Mouse (Mus musculus) left cerebral cortex, adult 2 months (tissue): ENCODE measurements around the gene Fnip2. TPM values are rescaled to one million over a fixed set of nuclear protein-coding genes. Genes with fewer than 3 reads are reported as not detected.

Experiments used
- DNase-seq, 2 experiments: peaks; one replicate each; pipeline ENCODE4 v3.0.0; 2021 to 2022; ENCODE audit warnings: low spot score in 2 of 2, mixed read lengths in 1 of 2; ENCODE audit errors: extremely low spot score in 1 of 2
- H3K27ac ChIP-seq: fragments of 200-600 bp; 2 replicates; pipeline ENCODE4 v1.8.1; 2022
- H3K4me3 ChIP-seq: fragments of 200-600 bp; 2 replicates; pipeline ENCODE4 v1.8.1; 2022
- CTCF ChIP-seq: fragments of 200-600 bp; IDR thresholded peaks from 2 replicates; pipeline ENCODE4 v1.8.1; 2022; ENCODE audit warnings: antibody characterized with exemption, mild to moderate bottlenecking, moderate library complexity
- intact Hi-C: fragments of 180-260 bp; cut with DNase I; formaldehyde crosslinking; loops from one replicate; pipeline ENCODE4 v1.15.1; 2025
- total RNA-seq, 2 experiments: library from RNA; stranded (reverse); gene quantifications; 2 replicates each; pipeline ENCODE4 v1.2.3; 2021

The Fnip2 gene
- total RNA-seq, 2 experiments from 2014 or later = 17.7 to 20.2 TPM

DNA sequence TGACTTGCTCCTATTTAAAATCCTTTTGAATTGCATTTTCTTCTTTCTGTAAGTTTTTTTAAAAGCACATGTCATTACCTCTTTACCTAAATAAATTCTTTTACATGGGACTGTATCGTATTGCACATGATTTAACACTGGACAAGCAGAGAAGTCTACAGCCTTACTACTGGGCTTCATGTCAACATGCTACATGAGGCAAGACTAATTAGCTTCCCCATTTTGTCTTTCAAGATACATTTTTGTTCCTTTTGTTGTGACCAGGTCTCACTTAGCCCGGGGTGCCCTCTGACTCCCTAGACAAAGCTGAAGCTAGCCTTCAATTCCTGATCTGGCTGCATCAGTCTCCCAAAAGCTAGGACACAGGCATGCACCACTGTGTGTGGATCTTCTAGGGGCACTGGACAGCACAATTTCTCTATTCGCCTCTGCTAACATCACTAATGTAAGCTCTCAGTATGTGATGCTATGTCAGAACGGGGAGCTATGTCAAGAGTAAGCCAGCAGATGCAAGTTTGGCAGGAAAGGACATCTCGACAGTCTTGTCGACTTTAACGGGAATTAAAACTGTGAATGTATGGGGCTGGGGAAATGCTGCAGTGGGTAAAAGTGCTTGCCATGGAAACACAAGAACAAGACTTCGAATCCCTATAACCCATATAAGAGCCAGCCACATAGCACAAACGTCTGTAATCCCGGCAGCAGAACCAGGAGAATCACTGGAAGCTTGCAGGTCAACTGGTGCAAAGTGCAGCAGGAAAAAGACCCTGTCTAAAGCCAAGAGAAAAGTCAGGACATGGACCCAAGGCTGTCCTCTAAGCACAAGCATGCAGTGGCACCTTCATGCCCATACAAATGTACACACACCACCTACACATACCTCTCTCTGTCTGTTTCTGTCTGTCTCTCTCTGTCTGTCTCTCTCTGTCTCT lies 5.5 kb downstream of the Fnip2 start:
- DNase-seq = no peak
- intact Hi-C loops = loop anchor here (10.0 kb wide), 1 partner anchor 47 kb away; no protein-coding TSS in a partner anchor
- Histone ChIP-seq H3K4me3 (no peak overlapping the region), H3K27ac (no peak overlapping the region)
- no peak for TF ChIP-seq CTCF

DNA sequence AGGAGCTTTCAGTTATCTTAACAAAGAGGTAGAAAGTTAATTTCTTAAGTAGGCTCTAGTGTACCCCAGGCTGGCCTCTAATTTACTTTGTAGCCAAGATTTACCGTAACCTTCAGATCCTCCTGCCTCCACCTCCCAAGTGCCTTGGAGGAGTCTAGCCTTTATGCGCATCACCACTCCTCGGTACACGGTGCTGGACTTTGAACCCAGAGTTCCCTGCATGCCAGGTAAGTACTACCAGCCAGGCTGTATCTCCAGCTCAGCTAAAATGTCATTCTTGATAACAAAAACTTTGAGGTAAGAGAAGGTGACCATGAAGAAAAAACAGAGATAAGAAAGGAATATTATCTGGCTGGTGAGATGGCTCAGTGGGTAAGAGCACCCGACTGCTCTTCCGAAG lies 7.0 kb downstream of the Fnip2 start:
- TF ChIP-seq CTCF = no peak
- intact Hi-C loops = loop anchor here (10.0 kb wide), 1 partner anchor 46 kb away; no protein-coding TSS in a partner anchor
- DNase-seq = no peak
- H3K4me3 ChIP-seq = no peak overlapping the region
- H3K27ac ChIP-seq = no peak overlapping the region

DNA sequence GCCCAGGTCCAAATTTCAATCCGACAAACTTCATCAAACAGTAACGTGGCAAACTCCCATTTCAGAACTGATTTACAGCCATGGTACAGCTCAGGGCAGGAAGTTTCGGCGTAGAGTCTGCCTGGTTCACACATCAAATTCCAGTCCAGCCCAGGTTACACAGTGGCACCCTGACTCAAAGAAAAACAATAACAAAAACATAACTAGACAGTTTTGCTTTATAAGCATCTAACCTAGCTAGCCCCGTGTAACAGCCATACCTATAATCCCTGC lies 7.9 kb downstream of the Fnip2 start:
- TF ChIP-seq CTCF = no peak
- DNase-seq = no peak
- intact Hi-C loops = loop anchor here (10.0 kb wide), 1 partner anchor 45 kb away; no protein-coding TSS in a partner anchor
- Histone ChIP-seq H3K27ac (peak overlapping the region; percentile 0; the same call in 1 of the 2 replicates), H3K4me3 (no peak overlapping the region)

DNA sequence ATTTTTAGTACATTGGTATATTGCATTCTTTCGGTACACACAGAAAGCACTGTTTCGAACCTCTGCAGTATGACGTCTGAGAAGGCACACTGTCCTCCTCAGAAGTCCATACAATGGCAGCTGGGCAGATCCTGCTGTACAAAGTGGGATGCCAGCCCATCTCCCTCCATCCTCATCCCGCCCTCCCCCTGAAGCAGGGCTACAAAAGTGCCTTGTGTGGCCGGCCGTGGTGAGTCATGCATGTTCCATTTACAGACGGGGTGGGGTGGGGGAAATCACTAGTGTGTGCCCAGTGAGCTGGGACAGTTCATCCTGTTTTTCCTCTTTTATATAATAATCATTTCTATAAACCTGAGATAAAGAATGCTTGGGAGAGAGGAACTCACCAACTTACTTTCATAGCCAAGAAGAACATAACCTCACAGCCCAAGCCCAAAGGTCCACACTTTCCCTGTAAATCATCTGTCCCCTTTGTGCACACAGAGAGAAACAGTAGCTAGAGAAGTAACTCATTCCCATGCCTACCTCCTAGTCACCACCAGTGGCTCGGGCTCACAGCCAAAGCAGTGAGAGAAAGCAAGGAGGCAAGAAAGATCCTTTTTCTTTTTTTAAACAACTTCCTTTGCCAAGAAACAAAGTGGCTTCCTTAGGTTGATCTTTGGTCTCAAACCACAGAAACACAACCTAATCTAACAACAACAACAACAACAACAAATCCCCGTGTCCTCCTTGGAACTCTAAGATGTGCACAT lies 8.4 kb downstream of the Fnip2 start:
- intact Hi-C loops = no loop called here
- peak; percentile 22 for TF ChIP-seq CTCF
- no peak overlapping the region for H3K4me3 ChIP-seq
- peak overlapping the region; percentile 21; the same call in 1 of the 2 replicates for H3K27ac ChIP-seq
- peak; percentile 32 to 41 for DNase-seq

DNA sequence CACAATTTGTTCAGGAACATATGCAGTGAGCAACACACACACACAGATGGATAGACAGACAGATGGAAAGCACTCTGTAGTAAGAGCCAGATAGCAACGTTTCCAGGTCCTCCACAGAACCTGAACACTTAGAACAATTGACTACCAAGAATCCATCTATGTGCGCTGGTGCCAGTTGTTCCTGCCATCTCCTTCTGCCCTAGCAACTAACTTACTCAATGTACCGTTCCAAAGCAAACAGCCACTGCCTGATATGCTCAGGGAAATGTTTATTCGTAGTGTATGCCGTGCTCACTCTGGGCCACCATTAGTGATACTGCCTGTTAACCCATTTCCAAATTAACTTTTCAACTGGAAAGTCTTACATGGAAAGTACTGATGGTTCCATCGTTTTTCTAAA lies 12.5 kb downstream of the Fnip2 start:
- no peak for TF ChIP-seq CTCF
- Histone ChIP-seq H3K4me3 (no peak overlapping the region), H3K27ac (no peak overlapping the region)
- intact Hi-C loops = no loop called here
- DNase-seq = no peak

DNA sequence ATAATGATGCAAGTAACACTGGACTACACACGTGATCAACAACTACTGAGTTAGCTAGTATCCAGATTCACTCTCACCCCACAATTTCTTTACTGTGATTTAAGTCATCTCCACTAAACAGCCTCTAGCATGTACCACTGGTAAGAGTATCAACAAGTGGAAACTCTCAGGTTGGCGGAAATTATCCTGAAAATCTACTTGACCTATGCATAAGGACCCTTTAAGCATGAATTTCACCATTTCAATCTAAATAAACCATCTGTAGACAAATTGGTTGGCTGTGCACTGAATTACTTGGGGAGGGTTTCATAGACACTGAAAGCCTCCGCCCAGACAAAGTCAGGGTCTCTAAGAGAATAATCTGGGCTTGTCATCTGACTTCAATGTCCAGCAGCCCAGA lies 13.8 kb downstream of the Fnip2 start:
- TF ChIP-seq CTCF = no peak
- intact Hi-C loops = no loop called here
- no peak overlapping the region for H3K27ac ChIP-seq

DNA sequence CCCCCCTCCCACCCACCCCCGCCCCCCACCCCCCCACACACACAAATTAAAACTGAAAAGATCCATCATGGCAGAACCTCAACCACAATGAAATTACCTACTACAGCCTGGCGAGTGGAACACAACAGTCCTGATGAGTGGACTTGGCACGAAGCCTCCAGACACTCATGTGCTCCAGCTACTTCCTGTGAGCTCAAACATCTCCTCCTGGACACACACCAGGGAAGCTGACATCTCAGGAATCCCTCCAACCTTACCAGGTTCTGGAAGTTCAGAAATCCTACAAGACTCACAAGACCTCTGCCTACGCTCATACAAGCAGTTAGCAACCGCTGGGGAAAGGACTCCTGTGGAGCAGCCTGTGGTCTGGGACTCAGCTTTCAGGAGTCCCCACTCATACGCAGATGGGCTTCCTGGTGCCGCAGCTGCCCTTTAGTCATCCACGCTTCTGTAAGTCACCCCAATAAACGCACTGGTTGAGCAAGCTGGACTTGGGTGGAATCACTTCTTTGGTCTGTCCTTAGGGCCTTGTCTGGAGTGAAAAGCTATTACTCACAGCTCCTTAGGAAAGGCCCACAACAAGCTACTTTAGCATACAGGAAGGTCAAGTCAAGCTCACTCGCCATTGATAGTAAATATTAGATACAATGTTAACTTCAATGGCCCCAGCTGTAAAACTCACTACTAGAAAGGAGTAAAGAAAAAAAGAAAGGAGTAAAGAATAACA lies 15.6 kb downstream of the Fnip2 start:
- intact Hi-C loops = no loop called here
- H3K4me3 ChIP-seq = no peak overlapping the region
- TF ChIP-seq CTCF = no peak
- no peak overlapping the region for H3K27ac ChIP-seq
- DNase-seq = no peak

More for the DNA sequence above, 13.8 kb downstream of the Fnip2 start:
- H3K4me3 ChIP-seq = no peak overlapping the region
- DNase-seq = no peak

DNA sequence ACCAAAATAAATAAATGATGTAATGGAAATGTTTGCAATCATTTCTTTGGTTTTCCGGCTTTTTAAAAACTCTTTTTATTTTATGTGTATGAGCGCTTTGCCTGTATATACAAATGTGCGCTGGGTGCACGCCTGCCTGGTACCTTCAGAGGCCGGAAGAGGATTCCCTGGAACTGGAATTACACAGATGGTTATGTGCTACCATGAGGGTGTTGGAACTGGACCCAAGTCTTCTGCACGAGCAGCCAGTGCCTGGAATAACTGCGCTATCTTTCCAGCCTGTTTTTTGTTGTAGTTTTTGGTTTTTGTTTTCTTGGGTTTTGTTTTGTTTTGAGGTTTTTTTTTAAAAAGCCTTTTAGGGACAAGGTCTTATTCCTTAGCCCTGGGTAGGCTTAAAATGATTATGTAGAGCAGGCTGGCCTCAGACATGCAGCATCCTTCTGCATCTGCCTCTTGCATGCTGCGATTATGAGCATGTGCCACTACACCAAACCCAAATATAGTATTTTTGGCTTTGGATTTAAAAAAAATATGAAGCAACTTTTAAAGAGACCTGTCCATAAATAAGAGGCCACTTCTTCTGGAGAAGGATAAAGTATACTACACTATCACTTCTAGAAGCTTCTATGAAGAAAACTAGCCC lies 17.7 kb downstream of the Fnip2 start:
- intact Hi-C loops = no loop called here
- no peak for DNase-seq
- Histone ChIP-seq H3K27ac (no peak overlapping the region), H3K4me3 (no peak overlapping the region)
- TF ChIP-seq CTCF = no peak

DNA sequence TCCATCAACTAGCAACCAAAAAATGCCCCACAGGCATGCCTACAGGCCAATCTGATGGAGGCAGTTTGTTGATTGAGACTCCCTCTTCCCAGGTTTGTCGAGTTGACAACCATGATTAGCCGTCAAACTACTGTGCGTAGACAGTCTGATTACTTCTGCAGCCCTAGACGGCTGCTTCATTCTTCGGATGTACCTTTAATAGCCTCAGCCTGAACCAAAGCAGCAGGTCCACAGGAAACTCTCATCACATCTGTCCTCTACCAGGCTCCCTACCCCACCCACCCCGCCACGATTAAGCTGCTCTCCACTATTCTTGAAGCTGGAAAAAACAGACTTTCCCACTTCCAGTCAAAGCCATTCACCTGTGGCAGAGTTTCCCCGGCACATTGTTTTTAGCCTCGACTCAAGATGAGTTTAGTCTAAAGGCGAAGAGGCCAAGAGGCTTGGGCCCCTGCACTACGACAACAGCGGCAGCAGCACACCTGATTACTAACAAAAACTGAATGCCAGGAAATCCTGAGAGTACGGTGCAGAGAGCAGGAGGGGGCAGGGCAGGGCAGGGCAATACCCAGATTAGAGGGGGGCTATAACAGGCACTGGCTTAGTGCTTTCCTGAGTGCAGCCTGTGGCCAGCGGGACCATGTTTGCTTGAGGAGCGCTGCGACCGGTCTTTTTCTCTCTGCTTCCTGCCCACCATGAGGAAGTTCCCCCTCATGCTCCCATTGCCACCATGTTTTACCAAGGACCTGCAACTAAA lies 18.7 kb downstream of the Fnip2 start:
- no peak overlapping the region for H3K27ac ChIP-seq
- intact Hi-C loops = no loop called here
- H3K4me3 ChIP-seq = no peak overlapping the region
- TF ChIP-seq CTCF = no peak
- no peak for DNase-seq

DNA sequence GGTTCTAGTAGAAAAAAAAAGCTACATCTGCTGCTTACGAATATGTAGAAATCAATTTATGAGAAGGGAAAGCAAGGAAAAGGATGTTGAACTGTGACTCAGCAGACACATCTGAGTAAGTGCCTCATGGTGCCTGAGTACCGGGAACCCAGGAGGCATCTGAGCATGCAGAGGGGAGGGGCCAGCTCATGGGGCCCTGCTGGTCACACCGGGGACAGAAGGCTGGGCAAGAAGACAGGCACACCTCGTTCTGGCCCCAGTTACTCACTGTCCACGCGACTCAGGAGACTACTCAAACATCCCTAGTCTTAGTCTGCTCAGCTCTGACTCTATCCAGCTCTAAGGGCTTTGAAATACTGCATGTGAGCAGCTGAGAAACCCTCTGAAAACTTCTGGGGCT lies 25.0 kb downstream of the Fnip2 start:
- TF ChIP-seq CTCF = no peak; the same call in none of the 2 replicates
- Histone ChIP-seq H3K4me3 (no peak overlapping the region), H3K27ac (no peak overlapping the region)
- no peak for DNase-seq
- intact Hi-C loops = no loop called here

DNA sequence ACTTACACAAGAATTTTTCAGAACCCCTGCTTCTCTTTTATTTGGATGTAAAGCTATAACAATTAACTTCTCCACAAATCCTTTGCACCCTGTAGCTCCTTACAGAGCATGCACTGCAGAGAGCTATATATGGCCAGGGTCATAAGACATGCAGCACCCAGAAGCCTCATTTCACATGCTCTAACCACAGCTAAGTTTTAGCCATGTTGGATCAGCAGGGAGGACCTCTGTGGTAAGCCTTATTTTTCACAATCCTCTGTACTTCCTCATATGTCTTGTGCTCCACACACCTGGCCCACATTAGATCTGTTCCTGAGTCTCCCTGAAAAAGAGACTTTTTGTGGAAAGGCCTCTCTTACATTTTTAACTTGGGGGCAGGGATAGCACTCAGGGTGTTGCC lies 27.9 kb downstream of the Fnip2 start:
- H3K27ac ChIP-seq = no peak overlapping the region
- no peak overlapping the region for H3K4me3 ChIP-seq
- intact Hi-C loops = no loop called here
- no peak for DNase-seq
- no peak for TF ChIP-seq CTCF
